Mouse (Mus musculus): ENCODE data around the gene Lyl1.

Gene Lyl1

DNA sequence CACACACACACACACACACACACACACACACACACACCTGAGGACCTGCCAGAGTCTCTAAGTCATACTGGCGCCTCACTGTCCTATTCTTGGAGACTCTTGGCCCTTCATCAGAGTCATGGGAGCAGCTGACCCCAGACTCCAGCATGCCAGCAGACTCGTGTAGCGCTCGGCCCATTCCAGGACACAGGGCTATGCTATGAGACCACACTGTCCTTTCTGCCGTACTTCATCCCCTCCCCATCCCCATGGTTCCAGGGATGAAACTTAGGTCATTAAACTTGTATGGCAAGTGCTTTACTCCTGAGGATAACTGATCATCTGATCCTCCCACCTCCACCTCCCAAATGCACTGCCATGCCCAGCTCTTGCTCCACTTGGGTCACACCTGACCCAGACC is 17.2 kb downstream of the Lyl1 start:
- Histone ChIP-seq H3K4me3 (replicated peaks; ENCODE audit: low read length) (no peak overlapping the region), H3K27me3 (ENCODE audit: insufficient read depth, low read length) (peaks cover 80% of the 10 kb centered on the region), H3K4me1 (replicated peaks; ENCODE audit: low read depth, low read length) (peaks cover 45% of the 10 kb centered on the region), H3K9me3 (ENCODE audit: low read length) (no peaks in the 10 kb centered on the region), H3K36me3 (ENCODE audit: insufficient read depth, low read length) (no peaks in the 10 kb centered on the region)
- TF ChIP-seq CTCF (conservative IDR thresholded peaks at IDR 0.05; ENCODE audit: low read length): no peak
- TF ChIP-seq POU5F1 (IDR thresholded peaks at IDR 0.05; ENCODE audit: borderline replicate concordance, low read length): no peak
- no peak for TF ChIP-seq NANOG (IDR thresholded peaks at IDR 0.05; ENCODE audit: borderline replicate concordance, low read length)

DNA sequence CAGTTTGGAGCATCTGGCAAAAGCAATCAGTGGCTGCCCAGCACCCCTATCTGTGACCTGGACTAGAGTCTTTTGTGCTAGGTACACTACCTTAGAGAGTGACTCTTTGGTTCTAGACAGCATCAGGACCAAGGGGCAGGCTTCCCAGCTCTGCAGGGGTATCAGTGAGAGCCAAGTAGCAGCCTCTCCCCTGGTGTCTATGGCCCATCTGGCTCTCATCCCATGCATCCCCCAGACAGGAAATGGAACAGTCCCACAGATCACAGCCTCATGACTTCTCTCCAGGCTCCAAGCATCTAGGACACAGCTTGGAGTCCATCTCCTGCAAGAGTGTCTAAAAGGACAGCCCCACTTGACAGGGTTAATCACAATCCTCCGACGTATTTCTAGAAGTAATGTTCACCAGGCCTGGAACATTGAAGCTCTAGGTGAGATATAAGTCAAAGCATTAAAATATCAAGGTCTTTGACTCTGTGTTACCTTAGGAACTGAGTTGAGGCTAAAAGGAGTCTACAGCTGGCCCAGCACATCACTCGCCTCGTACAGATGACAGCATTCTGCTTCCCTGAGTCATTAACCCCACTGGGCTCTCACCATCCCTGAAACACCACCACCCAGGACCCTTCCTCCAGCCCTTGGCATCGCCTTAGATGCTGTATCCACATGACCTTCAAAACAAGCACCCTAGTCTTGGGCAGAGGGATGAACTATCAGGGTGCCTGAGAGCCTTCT is 17.9 kb downstream of the Lyl1 start:
- H3K4me1 ChIP-seq (replicated peaks; ENCODE audit: low read depth, low read length): peaks cover 45% of the 10 kb centered on the region
- no peak overlapping the region for H3K4me3 ChIP-seq (replicated peaks; ENCODE audit: low read length)
- peaks cover 79% of the 10 kb centered on the region for H3K27me3 ChIP-seq (ENCODE audit: insufficient read depth, low read length)
- H3K9me3 ChIP-seq (ENCODE audit: low read length): no peaks in the 10 kb centered on the region
- TF ChIP-seq NANOG (IDR thresholded peaks at IDR 0.05; ENCODE audit: borderline replicate concordance, low read length): no peak
- no peak for TF ChIP-seq CTCF (conservative IDR thresholded peaks at IDR 0.05; ENCODE audit: low read length)
- TF ChIP-seq POU5F1 (IDR thresholded peaks at IDR 0.05; ENCODE audit: borderline replicate concordance, low read length): no peak
- H3K36me3 ChIP-seq (ENCODE audit: insufficient read depth, low read length): no peaks in the 10 kb centered on the region

DNA sequence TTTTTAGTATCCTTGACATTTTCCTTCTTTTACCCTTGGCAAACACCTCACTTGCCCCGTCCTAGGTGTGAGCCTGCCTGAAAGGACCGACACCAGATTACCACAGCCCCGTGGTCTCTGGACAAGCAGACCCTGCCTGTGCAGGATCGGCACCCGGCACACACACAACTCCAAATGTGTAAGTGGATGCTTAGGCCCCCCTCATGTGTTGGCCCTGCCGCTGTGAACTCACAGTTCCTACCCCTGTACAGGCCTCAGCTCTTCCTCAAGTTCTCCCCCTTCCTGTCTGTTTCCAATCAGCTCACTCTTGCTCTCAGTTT is 21.2 kb downstream of the Lyl1 start:
- TF ChIP-seq CTCF (conservative IDR thresholded peaks at IDR 0.05; ENCODE audit: low read length) (no peak), POU5F1 (IDR thresholded peaks at IDR 0.05; ENCODE audit: borderline replicate concordance, low read length) (no peak), NANOG (IDR thresholded peaks at IDR 0.05; ENCODE audit: borderline replicate concordance, low read length) (no peak)
- Histone ChIP-seq H3K36me3 (ENCODE audit: insufficient read depth, low read length) (no peaks in the 10 kb centered on the region), H3K4me1 (replicated peaks; ENCODE audit: low read depth, low read length) (peaks cover 57% of the 10 kb centered on the region), H3K27me3 (ENCODE audit: insufficient read depth, low read length) (peaks cover 65% of the 10 kb centered on the region), H3K9me3 (ENCODE audit: low read length) (no peaks in the 10 kb centered on the region), H3K4me3 (replicated peaks; ENCODE audit: low read length) (peak overlapping the region; percentile 60)

DNA sequence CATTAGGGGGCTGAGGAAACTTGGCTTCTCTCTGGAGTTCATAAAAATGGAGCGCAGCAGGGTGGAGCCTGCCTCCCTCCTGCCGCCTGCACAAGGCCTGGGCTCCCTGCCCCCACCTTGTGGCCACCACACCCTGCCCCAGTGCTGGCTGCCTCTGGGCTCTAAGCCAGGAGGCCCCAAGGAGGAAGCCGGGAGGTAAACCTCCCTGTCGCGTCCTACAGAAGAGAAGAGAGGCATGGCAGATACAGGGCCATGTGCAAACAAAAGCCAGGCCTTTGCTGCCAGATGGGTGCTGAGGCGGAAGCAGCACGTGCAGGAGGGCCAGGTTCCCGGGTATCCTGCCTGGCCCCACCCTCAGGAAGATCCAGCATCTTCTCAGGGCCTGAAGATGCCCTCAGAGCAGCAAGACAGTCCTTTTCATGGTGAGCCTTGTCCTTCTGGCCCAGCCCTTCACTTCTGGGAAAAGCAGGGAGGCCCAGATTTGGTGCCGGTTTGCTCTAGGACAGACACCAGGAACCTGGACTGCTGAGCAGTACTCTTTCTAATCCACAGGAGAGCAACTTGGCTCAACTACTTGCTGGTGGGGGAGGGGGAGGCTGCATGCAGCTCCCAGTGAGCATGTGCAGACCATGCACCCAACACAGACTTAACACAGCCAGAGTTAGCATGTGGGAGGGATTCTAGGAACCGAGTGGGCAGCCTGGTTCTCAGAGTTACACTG is 21.8 kb downstream of the Lyl1 start, which contains the start of gene G430095P16Rik:
Gene G430095P16Rik (plus strand): TSS at position 158 of the 721 bp plus-strand sequence.
- no peaks in the 10 kb centered on the region for H3K36me3 ChIP-seq (ENCODE audit: insufficient read depth, low read length)
- H3K9me3 ChIP-seq (ENCODE audit: low read length): no peaks in the 10 kb centered on the region
- H3K4me1 ChIP-seq (replicated peaks; ENCODE audit: low read depth, low read length): peaks cover 57% of the 10 kb centered on the region
- H3K27me3 ChIP-seq (ENCODE audit: insufficient read depth, low read length): peaks cover 62% of the 10 kb centered on the region
- peak within 1 kb of the TSS; percentile 60 for H3K4me3 ChIP-seq (replicated peaks; ENCODE audit: low read length)
- no peak for TF ChIP-seq NANOG (IDR thresholded peaks at IDR 0.05; ENCODE audit: borderline replicate concordance, low read length)

DNA sequence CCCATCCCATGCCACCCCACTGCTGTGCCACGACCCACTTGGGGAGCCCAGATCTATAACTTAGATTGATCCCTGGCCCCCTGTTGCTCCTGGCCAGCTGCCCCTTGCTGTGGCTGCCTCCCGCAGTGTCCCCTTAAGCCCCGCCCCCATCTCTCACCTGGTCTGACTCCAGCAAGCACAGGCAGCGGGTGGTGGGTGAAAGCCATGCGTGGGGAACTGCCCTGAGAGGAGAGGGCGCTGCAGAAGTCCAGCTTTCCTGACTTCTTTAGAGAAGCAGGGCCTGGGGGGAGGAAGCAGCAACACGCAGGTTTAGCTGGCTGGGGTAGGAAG is 22.3 kb downstream of the Lyl1 start:
- Histone ChIP-seq H3K4me1 (replicated peaks; ENCODE audit: low read depth, low read length) (peaks cover 57% of the 10 kb centered on the region), H3K9me3 (ENCODE audit: low read length) (no peaks in the 10 kb centered on the region), H3K36me3 (ENCODE audit: insufficient read depth, low read length) (no peaks in the 10 kb centered on the region), H3K27me3 (ENCODE audit: insufficient read depth, low read length) (peaks cover 60% of the 10 kb centered on the region), H3K4me3 (replicated peaks; ENCODE audit: low read length) (peak overlapping the region; percentile 60)
- TF ChIP-seq POU5F1 (IDR thresholded peaks at IDR 0.05; ENCODE audit: borderline replicate concordance, low read length) (no peak), CTCF (conservative IDR thresholded peaks at IDR 0.05; ENCODE audit: low read length) (no peak), NANOG (IDR thresholded peaks at IDR 0.05; ENCODE audit: borderline replicate concordance, low read length) (no peak)

DNA sequence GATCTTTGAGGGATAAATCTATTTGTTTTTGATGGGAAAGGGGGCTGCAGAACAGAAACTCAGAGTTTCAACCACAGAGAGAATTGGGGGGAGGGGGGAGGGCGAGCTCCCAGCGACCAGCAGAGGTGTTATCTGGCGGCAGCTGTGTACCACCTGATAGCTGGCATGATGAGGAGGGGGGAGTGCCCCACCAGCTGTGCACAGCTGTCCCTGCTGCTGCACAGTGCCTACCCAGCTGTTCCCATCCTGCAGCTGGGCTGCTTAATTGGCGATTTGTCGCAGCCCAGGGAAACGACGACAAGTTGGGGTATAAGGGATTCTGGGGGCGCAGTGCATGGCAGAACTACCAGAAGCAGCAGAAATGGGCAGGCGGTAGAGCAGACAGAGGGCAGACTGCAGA is 23.4 kb downstream of the Lyl1 start:
- Histone ChIP-seq H3K4me1 (replicated peaks; ENCODE audit: low read depth, low read length) (peaks cover 60% of the 10 kb centered on the region), H3K36me3 (ENCODE audit: insufficient read depth, low read length) (no peaks in the 10 kb centered on the region), H3K4me3 (replicated peaks; ENCODE audit: low read length) (peak overlapping the region; percentile 29; the same call in 1 of the 2 replicates), H3K9me3 (ENCODE audit: low read length) (no peaks in the 10 kb centered on the region), H3K27me3 (ENCODE audit: insufficient read depth, low read length) (peaks cover 52% of the 10 kb centered on the region)
- TF ChIP-seq CTCF (conservative IDR thresholded peaks at IDR 0.05; ENCODE audit: low read length) (no peak), POU5F1 (IDR thresholded peaks at IDR 0.05; ENCODE audit: borderline replicate concordance, low read length) (no peak), NANOG (IDR thresholded peaks at IDR 0.05; ENCODE audit: borderline replicate concordance, low read length) (no peak)

DNA sequence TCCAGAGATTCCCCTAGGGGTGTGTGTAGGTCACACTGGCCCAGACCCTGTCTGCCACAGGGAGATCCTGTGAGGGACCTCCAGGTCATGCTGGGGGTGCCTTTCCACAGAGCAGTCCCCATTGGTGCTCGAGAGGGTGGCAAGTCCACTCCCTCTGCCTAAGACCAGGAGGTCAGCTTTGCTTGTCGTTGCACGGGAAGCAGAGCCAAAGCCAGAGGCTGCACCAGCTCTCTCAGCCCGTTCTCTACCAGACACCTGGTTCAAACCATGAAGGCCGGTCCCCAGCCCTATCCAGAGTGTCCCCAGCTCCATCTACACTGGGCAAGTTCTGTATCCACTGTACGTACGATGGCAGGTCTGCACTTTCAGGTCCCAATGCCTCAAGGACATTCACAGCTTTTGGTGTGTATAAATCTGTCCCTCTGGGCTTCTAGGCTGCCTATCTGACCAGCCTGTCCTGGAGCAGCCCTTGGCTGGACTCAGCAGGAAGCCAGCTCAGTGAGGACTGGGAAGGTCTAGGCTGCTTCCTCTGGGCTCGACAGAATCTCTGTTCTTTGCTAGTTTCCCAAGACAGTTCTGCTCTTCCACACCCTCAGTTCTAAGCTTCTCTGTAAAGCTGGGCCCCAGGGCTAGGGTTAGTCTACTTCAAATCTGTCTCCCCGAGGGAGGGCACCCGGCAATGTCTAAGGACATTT is 24.1 kb downstream of the Lyl1 start:
- Histone ChIP-seq H3K9me3 (ENCODE audit: low read length) (no peaks in the 10 kb centered on the region), H3K36me3 (ENCODE audit: insufficient read depth, low read length) (no peaks in the 10 kb centered on the region)

DNA sequence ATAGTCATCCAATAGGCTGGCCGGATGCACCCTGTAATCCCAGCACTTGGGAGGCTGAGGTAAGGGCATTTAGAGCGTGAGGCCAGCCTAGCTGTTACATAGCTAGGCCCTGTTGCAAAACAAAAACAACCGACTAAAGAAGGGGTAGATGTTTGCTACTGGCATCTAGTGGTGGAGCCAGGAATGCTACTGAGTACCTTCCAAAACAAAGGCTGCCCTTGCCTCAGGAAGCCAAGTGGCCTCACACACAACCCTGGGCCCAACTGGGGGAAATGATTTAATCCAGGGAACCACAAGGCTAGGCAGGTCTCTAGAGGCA is 24.6 kb downstream of the Lyl1 start:
- Histone ChIP-seq H3K4me1 (replicated peaks; ENCODE audit: low read depth, low read length) (peaks cover 71% of the 10 kb centered on the region), H3K4me3 (replicated peaks; ENCODE audit: low read length) (no peak overlapping the region)
- no peak for TF ChIP-seq NANOG (IDR thresholded peaks at IDR 0.05; ENCODE audit: borderline replicate concordance, low read length)
- TF ChIP-seq CTCF (conservative IDR thresholded peaks at IDR 0.05; ENCODE audit: low read length): peak; percentile 25

More for the DNA sequence above, 24.1 kb downstream of the Lyl1 start:
- Histone ChIP-seq H3K4me3 (replicated peaks; ENCODE audit: low read length) (peak overlapping the region; percentile 29; the same call in 1 of the 2 replicates), H3K27me3 (ENCODE audit: insufficient read depth, low read length) (peaks cover 45% of the 10 kb centered on the region), H3K4me1 (replicated peaks; ENCODE audit: low read depth, low read length) (peaks cover 66% of the 10 kb centered on the region)
- no peak for TF ChIP-seq POU5F1 (IDR thresholded peaks at IDR 0.05; ENCODE audit: borderline replicate concordance, low read length)
- TF ChIP-seq CTCF (conservative IDR thresholded peaks at IDR 0.05; ENCODE audit: low read length): no peak
- no peak for TF ChIP-seq NANOG (IDR thresholded peaks at IDR 0.05; ENCODE audit: borderline replicate concordance, low read length)

More for the DNA sequence above, 24.6 kb downstream of the Lyl1 start:
- no peaks in the 10 kb centered on the region for H3K36me3 ChIP-seq (ENCODE audit: insufficient read depth, low read length)
- H3K27me3 ChIP-seq (ENCODE audit: insufficient read depth, low read length): peaks cover 42% of the 10 kb centered on the region
- H3K9me3 ChIP-seq (ENCODE audit: low read length): no peaks in the 10 kb centered on the region

Measured in E14TG2a.4 (cell line).